Mouse (Mus musculus) left cerebral cortex, adult 8-10 months (tissue): Measurements from ENCODE around the gene Gpatch2l. TPM values are rescaled to one million over a fixed set of nuclear protein-coding genes. Genes with fewer than 3 reads are reported as not detected.

Experiments used
- DNase-seq, 2 experiments: peaks; one replicate each; pipeline ENCODE4 v3.0.0; 2022; ENCODE audit warnings: low spot score in 2 of 2
- total RNA-seq, 4 experiments: library from RNA; stranded (reverse); gene quantifications; 2 replicates each; pipeline ENCODE4 v1.2.4; 2022

Gpatch2l gene
- 10 to 100 TPM; 34.1 to 37.5 (median 36.1) TPM for total RNA-seq

DNA sequence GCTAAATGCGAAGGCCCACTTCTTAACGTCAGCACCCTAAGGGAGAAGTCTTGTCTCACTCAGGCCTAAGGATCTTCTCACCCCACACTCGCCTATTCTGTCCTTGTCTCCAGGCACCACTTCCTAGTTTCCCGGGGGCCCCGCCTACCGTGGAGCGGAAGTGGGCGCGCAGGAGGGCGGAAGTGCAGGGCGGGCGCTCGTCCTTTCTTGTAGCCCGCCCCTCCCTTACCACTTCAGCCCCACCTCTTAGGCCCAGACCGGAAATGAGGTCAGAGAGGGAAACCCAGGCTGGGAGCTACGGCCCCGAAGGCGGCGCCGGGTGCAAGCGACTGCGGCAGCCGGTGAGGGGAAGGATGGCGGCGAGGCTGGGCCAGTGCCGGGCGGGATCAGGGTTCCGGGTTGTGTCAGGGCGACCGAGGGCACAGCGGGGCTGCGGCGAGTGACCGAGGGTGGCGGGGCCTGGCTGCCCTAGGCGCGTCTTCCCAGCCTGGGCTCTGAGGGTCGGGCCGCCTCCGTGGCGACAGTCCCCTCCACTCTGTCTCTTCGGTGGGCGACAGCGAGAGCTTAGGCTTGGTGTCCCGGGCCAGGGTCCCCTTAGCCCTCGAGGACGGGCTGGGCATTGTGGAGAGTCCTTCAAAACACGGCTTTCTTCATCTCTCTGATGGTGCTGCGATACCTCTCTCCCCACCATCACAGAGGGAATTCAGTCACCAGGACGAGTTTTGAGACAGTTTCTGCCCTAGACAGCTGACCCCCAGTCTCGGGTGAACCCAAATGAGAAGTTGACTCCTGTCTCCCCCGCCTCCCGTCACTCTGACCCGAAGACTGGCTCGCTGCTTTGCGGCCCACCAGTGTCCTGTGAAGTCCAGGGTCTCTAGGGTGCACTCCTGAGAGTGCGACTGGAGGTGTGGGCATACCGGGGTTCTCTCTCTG, at the start of gene Gpatch2l:
Gpatch2l (plus strand) TSS at position 255 of the 933 bp plus-strand sequence.
- peak; percentile 89 to 94 for DNase-seq

DNA sequence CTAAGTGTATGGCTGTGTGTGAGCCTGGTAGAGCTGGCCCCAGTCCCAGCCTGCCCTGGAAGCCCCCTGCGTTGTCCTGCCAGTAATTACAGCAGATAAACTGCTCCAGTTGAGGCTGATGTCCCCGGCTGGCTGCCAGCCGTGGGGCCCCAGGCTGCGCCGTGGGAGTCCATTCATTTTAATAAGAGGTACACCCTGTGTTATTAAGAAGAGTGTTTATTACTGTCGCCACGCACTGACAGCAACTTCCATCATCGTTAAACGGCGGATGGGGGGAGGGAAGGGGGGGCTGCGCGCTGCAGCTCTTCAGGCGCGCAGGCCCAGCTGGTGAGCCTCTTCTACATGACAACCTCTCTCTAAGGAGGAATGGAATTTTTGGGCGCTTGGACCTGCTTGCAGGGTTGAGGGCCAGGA, 49.6 kb upstream of the Gpatch2l start:
- no peak for DNase-seq

DNA sequence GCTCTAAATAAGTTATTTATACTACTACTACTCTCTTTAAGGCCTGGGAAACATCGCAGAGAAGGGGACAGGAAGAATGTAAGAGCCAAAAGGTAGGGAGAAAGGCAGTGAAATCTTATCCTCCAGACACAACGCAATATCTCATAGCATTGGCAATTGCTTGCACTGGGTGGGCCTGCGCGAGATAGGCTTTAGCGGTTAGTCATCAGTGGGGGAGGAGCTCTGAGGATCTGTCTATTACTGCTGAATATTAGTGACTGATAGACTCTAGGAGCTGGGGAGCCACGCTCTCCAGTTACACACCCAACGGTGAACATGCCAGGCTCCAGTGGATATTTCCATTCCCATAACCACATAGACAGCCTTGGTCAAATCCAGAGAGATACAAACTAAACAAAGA, 44.7 kb upstream of the Gpatch2l start:
- DNase-seq = no peak

DNA sequence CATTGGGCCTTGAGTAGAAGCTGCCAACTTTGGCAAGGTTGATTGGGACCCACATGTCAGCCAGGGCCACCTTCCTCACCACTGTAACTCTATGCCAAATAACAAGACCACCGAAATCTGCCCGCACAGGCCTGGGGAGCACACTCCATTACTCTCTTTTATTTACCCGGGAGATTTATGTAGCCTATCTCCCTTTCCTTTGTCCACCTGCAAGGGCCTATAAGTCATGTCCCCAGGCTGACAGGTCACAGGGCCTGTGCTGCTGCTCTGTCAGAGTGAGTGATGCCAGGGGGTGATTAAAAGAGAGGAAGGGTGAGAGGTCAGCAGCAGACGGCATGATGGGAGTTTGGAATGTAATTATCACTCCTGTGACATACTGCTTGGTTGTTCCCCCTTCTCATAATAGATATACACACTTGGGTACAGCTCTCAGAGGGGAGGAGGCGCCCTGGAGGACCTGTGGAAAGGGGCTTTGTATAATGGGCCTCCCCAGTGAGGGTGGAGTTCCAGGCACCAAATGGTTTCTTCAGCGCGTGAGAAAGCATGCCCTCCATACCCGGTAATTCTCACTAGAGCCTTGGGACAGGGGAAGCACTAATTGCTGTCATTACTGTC, 38.1 kb upstream of the Gpatch2l start:
- no peak for DNase-seq

DNA sequence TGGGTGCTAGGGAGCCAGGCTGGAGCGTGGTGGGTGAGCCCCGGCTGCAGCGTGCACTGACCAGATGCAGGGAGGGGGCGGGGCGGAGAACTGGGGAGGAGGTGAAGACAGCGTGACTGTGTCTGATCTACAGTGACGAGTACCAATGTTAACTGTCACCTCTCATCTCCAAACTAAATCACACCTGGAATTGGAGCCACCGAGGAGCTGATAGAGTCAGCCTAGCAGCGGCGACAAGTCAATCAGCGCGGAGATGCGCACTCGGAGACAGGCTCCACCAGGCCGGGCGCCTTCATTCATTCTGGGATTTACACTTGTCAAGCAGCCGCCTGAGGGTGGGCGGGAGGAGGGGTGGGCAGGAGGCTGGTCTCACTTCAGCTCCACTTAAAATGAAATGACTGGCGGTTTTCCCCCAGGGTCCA, 30.5 kb upstream of the Gpatch2l start:
- DNase-seq = no peak

DNA sequence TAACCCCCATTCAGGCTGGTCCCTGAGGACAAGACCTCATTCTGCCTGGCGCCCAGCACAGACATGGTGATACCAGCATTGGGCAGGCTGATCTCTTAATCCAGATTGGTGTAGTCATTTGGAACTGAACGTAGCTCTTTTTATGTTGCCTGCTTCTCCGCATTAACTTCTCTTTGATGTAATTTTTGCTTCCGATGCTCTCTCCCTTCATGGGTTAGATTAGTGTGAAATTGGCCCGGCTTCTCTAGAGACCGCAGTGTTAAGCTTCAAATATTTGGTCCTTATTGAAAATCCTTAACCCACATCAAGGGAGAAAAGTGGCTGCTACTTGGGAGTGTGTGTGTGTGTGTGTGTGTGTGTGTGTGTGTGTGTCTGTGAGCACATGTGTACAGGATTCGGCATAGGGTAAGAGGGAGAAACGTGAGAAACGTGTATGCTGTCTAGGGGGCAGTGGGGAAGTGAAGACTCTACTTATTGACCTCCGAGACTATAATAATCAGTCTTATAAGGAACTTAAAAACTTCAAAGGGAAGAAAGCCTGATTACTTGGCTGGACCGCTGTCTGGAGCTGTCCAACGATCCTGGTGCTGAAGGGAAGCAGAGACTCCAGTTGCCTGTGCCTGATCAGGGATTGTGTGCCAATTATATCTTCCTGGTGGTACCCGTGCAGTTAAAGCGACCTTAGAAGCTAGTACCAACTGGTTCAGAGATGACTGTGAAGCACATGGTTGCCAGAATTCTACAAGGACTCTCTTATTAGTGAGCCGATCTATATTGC, 28.8 kb upstream of the Gpatch2l start:
- DNase-seq = no peak

DNA sequence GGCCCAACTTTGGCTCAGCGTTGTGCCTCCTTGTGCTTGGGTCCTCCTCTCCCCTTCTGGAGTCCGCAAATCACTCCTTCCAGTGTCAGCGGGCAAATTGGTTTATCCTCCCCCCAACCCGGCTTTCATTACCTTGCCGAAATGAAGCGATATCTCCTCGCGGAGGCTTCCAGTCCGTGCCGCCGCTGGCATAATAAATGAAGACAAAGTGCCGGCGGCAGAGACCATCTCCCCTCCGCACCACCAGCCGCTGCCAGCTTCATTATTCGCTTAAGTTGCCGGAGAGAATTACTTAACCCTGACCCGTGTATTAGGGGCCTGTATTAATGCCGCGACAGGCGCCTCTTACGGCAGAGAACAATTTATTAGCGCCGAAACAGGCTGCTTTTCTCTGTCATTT, 27.5 kb upstream of the Gpatch2l start:
- DNase-seq = no peak

DNA sequence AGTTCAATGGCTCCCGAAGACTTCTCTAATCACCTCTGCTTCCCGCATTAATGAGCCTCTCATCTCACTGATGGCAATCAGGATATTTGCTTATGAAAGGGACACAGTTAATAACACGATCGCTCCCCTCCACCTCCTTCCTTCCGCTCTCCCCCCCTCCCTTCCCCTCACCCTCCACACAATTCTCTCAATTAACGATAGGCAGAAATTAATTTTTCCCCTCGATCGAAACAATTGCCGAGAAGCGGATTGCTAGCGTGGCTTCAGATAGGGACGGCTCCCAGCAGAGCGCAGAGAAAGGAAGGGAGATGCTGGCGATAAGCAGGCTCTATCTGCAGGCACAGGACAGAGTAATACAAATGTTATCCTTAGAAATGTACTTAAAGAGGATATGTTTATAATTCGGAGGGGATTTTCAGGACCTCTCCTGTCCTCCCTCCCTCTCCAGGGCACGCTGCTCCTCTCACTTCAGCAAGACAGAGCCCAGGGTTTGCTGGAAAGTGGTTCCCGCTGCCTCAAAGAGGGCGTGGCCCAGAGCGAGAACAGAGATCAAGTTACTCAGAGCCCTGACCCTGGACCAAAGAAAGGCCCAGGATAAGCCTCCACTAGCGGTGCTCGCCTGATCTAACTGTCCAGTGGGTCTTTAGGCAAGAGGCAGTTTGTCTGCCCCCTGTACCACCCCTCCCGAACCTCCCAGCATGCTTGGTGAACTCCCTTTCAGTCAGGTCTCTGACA, 24.8 kb upstream of the Gpatch2l start:
- no peak for DNase-seq

DNA sequence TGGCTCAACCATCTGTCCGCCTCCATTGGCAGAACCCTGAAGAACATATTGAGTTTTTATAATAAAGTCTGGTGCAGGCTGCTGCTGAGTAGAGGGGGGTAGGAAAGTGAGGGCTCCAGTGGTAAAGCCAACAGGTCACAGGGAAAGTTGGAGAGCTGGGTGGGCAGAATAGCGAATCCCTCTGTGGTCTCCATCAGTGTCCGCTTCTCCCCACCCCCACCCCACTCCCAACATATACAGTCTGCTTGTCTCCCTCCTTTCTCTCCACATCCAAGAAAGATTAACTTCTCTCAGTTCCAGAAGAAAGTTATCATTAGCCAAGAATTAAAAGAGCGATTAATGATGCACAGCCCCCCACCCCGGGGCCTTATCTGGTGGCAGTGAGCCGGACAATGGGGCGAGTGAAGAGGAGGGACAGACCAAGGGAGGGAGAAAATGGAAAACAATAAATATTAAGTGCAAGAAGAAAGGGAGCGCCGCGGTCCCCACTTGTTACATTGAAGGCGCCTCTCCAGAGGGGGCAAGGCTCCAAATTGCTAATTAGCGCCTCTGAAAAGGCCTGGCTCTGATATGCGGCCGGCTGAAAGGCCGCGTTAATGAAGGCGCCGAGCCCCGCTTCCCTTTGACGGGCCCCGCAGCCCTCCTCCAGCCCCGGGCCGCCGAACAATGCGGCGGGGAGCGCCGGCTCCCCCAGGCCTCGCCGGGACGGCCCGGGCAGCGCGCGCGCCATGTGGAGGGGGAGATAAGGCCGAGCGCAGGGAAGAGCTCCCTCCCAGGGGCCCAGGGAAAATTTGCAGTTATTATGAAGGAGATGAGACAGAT, 21.2 kb upstream of the Gpatch2l start:
- no peak for DNase-seq

DNA sequence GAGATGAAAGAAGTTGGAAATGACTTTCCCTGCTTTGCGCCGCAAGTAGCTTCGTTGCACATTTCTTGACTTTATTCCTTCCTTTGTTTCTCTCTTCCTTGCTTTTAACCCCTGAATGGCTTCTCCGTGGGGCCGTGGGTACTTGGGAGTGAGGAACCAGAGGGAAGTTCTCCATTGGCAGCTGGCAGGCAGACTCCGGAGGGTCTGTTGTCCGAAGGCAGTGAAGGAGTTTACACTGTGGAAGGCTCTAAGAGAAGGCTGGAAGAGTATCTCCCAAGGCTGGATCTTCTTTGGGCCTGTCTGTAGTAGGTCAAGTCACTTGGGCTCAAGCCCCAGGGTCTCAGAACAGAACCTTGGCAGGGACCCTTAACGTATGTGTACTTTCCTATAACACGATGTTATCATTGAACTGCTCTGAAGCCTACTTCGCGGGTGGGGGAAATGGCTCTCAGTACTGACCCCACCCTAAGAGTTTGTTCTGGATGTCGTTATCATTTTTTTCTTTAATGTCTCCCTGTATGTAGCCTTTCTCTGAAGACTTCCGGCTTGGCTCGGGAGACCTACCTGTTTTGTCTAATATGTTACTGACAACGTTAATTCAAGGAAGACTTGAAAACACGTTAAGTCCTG, 20.5 kb upstream of the Gpatch2l start:
- DNase-seq = no peak

DNA sequence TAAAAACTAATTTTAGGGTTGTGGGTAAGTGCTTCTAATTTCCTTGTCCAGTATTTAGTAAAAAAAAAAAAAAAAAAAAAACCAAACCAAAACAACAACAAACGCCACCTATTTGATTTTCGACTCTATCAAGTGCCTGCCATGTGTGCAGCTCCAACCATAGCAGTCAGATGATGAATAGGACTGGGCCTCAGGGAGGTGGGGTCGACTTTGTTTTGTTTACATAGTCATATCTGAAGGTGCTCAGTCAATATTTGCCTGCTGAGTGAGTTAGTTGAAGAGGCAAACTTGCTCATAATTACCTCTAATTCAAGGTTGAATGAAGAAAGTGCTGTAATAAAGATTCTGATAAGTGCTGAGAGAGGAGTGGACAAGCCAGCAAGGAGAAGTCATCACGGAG, 7.4 kb upstream of the Gpatch2l start:
- DNase-seq = no peak

DNA sequence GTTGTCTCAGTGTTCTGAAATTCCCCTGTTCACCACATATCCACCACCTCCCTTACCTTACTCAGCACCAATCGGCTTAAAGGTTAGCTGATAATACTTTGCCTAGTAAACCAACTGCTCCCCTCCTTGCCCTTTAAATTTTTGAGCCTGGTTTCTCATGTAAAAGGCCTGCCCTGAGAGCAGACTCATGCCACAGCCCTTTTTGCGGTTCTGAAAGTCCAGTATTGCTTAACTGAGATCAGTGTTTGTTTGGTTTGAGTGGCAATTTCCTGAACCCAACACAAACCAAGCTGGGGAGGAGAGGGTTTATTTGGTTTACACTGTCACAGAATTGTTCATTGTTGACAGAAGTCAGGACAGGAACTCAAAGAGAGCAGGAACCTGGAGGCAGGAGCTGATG, 2.9 kb upstream of the Gpatch2l start:
- no peak for DNase-seq

DNA sequence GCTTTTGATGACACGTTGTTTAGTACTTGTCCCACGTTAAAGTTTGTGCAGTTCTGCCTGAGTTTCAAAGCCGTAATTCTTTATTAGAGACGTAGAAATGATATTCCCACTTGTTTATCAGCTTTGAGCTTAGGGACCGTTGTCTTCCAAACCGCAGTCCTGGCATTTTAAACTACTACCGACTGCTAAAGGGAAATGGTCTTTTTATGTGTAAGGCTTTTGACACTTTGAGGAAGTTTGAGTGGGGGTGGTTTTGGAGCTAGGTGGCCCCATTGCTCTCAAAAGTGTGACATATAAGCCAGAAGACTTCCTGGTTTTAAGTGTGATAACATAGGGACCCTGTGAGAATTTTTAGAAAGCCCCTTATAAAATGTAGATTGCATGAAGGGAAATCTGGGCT, 905 bp downstream of the Gpatch2l start:
- no peak for DNase-seq

DNA sequence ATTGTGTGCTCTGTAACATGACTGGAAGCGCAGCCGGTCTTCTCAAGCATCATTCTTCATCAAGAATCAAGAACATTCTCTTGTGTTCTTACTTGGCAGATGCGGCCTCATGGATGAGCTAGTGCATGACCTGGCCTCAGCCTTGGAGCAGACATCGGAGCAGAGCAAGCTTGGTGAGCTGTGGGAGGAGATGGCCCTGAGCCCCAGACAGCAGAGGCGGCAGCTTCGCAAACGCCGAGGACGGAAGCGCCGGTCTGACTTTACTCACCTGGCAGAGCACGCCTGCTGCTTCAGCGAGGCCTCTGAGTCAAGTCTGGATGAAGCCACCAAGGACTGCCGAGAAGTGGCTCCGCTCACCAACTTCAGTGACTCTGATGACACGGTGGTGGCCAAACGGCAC, 2.3 kb downstream of the Gpatch2l start:
- DNase-seq = no peak

DNA sequence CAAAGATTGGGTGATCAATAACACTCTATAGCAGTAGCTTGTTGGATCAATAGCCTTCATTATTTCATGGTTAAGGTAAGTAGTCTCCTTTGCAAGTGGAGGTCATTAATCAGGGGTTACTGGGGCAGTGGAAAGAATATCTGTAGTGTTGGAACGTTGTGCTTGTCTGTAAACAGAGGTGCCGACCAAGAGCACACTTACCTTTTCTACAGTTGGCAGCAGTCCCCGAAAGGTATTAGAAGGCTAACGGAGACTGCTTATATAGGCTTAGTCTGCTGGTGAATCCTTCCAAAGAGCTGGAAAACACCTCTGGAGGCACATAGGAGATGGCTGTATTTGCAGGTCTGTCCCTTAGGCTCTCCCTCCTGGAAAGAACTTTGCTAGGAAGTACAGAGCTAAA, 8.5 kb downstream of the Gpatch2l start:
- DNase-seq = no peak

DNA sequence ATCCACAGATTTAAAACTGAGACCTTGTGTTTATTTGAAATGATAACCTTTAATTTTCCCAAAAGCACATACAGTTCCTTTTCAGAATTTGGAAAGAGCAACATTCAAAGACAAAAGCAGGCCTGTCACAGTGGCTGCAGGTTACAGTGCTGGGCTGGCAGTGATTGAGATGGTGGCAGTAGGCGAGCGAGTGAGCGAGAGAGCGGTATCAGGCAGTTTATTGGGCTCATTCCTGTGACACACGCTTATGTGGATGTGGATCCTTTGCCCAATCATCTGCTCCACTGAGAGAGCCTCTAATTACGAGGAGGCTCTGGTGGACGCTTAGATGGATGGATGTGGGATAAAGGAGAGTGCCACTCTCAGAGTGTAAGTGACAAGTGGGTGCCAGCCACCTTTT, 13.3 kb downstream of the Gpatch2l start:
- DNase-seq = no peak

DNA sequence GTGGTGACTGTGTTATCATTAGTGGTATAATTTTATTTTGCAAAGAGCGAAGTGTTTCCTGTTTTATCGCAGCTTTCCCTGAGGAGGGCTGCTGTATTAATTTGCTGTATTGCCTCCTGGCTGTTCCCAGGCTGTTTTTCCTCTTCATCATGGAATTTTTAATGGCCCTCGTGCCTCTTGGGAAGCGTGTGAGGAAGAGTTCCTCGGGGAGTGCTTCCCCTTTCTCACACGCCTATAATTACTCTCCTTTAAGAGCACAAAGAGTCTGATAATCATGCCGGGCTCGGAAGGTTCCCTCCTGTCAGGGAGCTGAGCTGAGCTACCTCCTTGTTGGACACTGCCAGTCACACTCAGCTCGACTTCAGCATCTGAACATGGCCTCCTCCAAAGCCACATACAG, 30.0 kb downstream of the Gpatch2l start:
- DNase-seq = no peak

DNA sequence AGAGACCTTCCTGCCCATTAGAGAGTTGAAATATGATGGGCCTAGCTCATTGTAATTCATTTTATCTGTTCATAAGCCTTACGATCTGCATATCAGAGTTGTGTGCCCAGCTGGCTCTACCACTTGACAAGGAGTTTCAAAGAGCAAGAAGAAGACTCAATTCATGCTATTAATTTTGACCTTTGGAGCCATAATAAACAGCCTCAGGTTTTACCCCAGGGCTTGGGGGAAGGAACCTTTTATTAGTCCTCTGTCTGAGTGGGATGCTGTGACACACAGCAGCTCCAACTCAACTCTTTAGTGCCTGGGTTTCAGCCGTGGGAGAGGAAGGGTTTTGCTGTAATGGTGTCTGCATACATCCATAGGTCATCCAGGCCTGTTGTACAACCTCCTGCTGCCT, 32.6 kb downstream of the Gpatch2l start:
- no peak for DNase-seq

DNA sequence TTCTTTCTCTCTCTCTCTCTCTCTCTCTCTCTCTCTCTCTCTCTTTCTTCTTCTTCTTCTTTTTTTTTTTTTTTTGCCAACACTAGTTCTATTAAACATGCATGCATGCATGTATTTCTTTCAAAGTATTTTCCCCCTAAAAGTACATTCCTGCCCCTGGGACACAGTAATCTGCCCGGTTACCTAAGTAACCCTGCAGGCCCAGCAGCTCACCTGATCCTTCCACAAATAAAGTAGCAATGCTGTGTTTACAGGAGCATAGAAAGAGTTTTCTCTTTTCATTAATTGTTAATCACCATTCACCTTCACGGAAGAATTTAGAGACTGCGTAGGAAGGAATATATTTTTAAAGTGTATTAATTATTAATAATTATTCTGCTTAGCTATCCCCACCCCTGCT, 34.1 kb downstream of the Gpatch2l start:
- DNase-seq = no peak

DNA sequence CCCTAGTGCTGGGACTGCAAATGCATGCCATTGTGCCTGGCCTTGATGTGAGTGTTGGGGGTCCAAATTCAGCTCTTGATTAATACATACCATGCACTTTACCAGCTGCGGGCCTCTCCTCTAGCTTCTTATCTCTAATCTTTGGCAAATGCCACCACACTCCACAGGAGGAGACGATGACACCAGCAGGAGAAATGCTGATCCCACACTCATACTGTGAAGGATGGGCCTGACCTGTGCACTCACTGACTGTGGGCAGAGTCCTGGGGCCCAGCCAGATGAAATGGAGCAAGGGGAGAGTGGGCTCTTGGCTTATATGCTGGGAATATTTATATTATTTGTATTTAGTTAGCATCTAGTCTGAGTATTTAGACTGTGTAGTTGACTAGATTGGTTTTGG, 34.8 kb downstream of the Gpatch2l start:
- no peak for DNase-seq
